Mouse (Mus musculus) heart, embryonic 16.5 days (tissue): ENCODE data around the gene Slc2a8. TPM values are rescaled to one million over a fixed set of nuclear protein-coding genes. Genes with fewer than 3 reads are reported as not detected.

Experiments used
- polyA plus RNA-seq: library from polyadenylated mRNA; unstranded; fragments of >200 nt; fragmentation: Nextera tagmentation; extraction: Ambion mirVana; gene quantifications from 2 replicates; pipeline ENCODE4 v1.2.1, GENCODE M21; 2015

Gene Slc2a8
- polyA plus RNA-seq, 1 experiment from 2014 or later: 24.3 TPM

Other genes with a start within 250 kb of the Slc2a8 start
- gene 6330409D20Rik, start 241.1 kb downstream of the Slc2a8 start, polyA plus RNA-seq: 0.17 and 0.26 TPM in 2 replicates
- 38.1 and 38.9 TPM in 2 replicates for gene Tor2a, start 224.8 kb downstream of the Slc2a8 start, polyA plus RNA-seq
- 0.34 and 0.43 TPM in 2 replicates for gene Ttc16, start 206.4 kb downstream of the Slc2a8 start, polyA plus RNA-seq
- 5.2 and 6.1 TPM in 2 replicates for gene Ptrh1, start 206.3 kb downstream of the Slc2a8 start, polyA plus RNA-seq
- 0.53 and 0.70 TPM in 2 replicates for gene Cfap157, start 197.7 kb downstream of the Slc2a8 start, polyA plus RNA-seq
- gene Stxbp1, start 134.8 kb downstream of the Slc2a8 start, polyA plus RNA-seq: 28.0 and 29.2 TPM in 2 replicates
- 44.9 and 57.3 TPM in 2 replicates for gene Fam129b, start 106.0 kb downstream of the Slc2a8 start, polyA plus RNA-seq
- gene Rpl12, start 20.5 kb downstream of the Slc2a8 start, polyA plus RNA-seq: 90.1 and 92.2 TPM in 2 replicates
- gene Lrsam1, start 20.5 kb downstream of the Slc2a8 start, polyA plus RNA-seq: 8.2 and 8.8 TPM in 2 replicates
- gene Garnl3, start 149.6 kb upstream of the Slc2a8 start, polyA plus RNA-seq: 8.2 and 8.3 TPM in 2 replicates
- gene Angptl2, start 234.0 kb upstream of the Slc2a8 start, polyA plus RNA-seq: 75.1 and 76.4 TPM in 2 replicates